Mouse (Mus musculus) small intestine, adult 2 months (tissue): ENCODE measurements around the gene Phactr2.

Source experiments
- CTCF ChIP-seq: fragments of 200-500 bp; IDR thresholded peaks from 2 replicates; pipeline ENCODE4 v1.5.1; 2012; ENCODE audit warnings: low read depth, mild to moderate bottlenecking, control low read depth, inconsistent platforms, low read length, moderate library complexity, mixed read lengths; ENCODE audit not compliant: insufficient replicate concordance, insufficient read length; ENCODE audit errors: extremely low read depth
- POLR2A ChIP-seq: fragments of 200-500 bp; IDR thresholded peaks from 2 replicates; pipeline ENCODE4 v1.6.1; 2012; ENCODE audit warnings: low read depth, mild to moderate bottlenecking, control low read depth, inconsistent platforms, low read length, moderate library complexity

- TF ChIP-seq CTCF, result no peak
- no peak for TF ChIP-seq POLR2A
Measured at GRCm38 (mm10) chr10:13384866-13385265, 89.3 kb downstream of the Phactr2 start.
